Mouse (Mus musculus) liver, postnatal 0 days (tissue): Measurements from ENCODE around the gene Cym.

Experiments used
- CTCF ChIP-seq: sonication (generic); IDR thresholded peaks from 2 replicates; pipeline ENCODE4 v1.5.1; 2016; ENCODE audit warnings: antibody characterized with exemption, low read depth
- EP300 ChIP-seq: IDR thresholded peaks from 2 replicates; pipeline ENCODE4 v1.6.1; 2016; ENCODE audit warnings: antibody characterized with exemption, low read depth, mild to moderate bottlenecking

DNA sequence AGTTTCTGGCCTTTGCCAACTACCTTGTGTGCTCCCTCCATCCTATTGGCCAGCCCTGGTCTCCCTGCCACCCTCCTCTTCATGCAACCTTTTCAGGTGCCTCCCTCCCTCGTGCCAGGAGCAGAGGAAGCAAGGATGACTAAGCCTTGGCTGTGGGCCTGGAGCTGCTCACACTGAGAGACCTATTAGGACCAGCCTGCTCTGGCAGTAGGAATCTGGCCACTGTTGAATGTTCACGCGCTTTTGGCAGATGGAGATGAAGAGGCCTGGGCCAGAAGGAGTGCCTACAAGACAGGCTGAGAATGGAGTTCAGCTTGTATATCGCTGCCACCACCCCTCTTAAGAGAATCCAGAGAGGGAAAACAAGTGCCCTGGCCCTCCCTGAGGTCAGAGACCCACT lies 46.0 kb downstream of the Cym start:
- TF ChIP-seq CTCF, result no peak
- TF ChIP-seq EP300, result no peak
